In genomic region chr13:58397651-58398050, GRCm38 (mm10) we compare ENCODE assay signal across 2 mouse cellular contexts.
TF ChIP-seq lines count a peak whose summit lies in the region.

No protein-coding gene starts in this region.

TF ChIP-seq in CH12.LX, 34 proteins besides CTCF, POLR2A, EP300 and RAD21:
- TF ChIP-seq JUND (conservative IDR thresholded peaks at IDR 0.05; ENCODE audit: low read depth, low read length): no peak

TF ChIP-seq in myocyte, 11 proteins besides CTCF, POLR2A, EP300 and RAD21:
- TF ChIP-seq TCF12 (IDR thresholded peaks at IDR 0.05; ENCODE audit: insufficient read depth, poor library complexity, severe bottlenecking) (no peak), MYOD1 (IDR thresholded peaks at IDR 0.05; ENCODE audit: control insufficient read depth in 1 of 3, insufficient read length in 2 of 3, low read depth in 2 of 3) (no peak), USF1 (IDR thresholded peaks at IDR 0.05; ENCODE audit: low read depth) (no peak), POLR2AphosphoS2 (IDR thresholded peaks at IDR 0.05; ENCODE audit: insufficient read length, low read depth) (no peak), CEBPB (IDR thresholded peaks at IDR 0.05; ENCODE audit: insufficient read depth, poor library complexity, severe bottlenecking) (no peak), E2F4 (IDR thresholded peaks at IDR 0.05; ENCODE audit: insufficient read depth) (no peak), TCF3 (IDR thresholded peaks at IDR 0.05; ENCODE audit: insufficient read length, low read depth) (no peak), SRF (IDR thresholded peaks at IDR 0.05; ENCODE audit: control insufficient read depth, insufficient read length, low read depth) (no peak), REST (IDR thresholded peaks at IDR 0.05; ENCODE audit: insufficient read depth, insufficient read length) (no peak), MAX (IDR thresholded peaks at IDR 0.05; ENCODE audit: low read depth) (no peak), MYOG (IDR thresholded peaks at IDR 0.05; ENCODE audit: control insufficient read depth in 1 of 3, insufficient read depth in 1 of 3, insufficient read length in 2 of 3, low read depth in 2 of 3) (no peak)
TF ChIP-seq in myocyte: peak in this region for 0.
